Mouse (Mus musculus) layer of hippocampus, adult 9-11 months (tissue): Measurements from ENCODE around the gene Dpm3.
A peak's percentile ranks its signal among the peaks of the same experiment; 100 is the strongest.

Experiments used
- DNase-seq: peaks from one replicate; pipeline ENCODE4 v3.0.0; 2022

Gene Dpm3

GRCm38 (mm10) chr3:89232614-89233013, 26.5 kb upstream of the Dpm3 start:
- DNase-seq, result no peak

GRCm38 (mm10) chr3:89233562-89234110, 25.5 kb upstream of the Dpm3 start:
- DNase-seq, result no peak

GRCm38 (mm10) chr3:89236516-89236915, 22.6 kb upstream of the Dpm3 start:
- DNase-seq, result no peak

GRCm38 (mm10) chr3:89237682-89238081, 21.5 kb upstream of the Dpm3 start:
- DNase-seq, result no peak

GRCm38 (mm10) chr3:89238494-89238893, 20.7 kb upstream of the Dpm3 start:
- DNase-seq, result no peak

GRCm38 (mm10) chr3:89242331-89242895, 16.7 kb upstream of the Dpm3 start:
- no peak for DNase-seq

GRCm38 (mm10) chr3:89243609-89244008, 15.5 kb upstream of the Dpm3 start:
- no peak for DNase-seq

GRCm38 (mm10) chr3:89244158-89244981, 14.8 kb upstream of the Dpm3 start:
- DNase-seq, result no peak

GRCm38 (mm10) chr3:89244982-89245687, 14.0 kb upstream of the Dpm3 start:
- peak; percentile 80 for DNase-seq

GRCm38 (mm10) chr3:89245688-89246171, 13.4 kb upstream of the Dpm3 start, which contains the start of gene Krtcap2:
TSS of gene Krtcap2 (plus strand) at chr3:89245966.
- peak; percentile 80 for DNase-seq

- DNase-seq, result peak; percentile 91
Measured at GRCm38 (mm10) chr3:89246261-89247100, 12.7 kb upstream of the Dpm3 start, which contains the start of gene Trim46. TSS of gene Trim46 (minus strand) at chr3:89246309.

GRCm38 (mm10) chr3:89247466-89247865, 11.7 kb upstream of the Dpm3 start:
- DNase-seq, result no peak

- DNase-seq, result no peak
Measured at GRCm38 (mm10) chr3:89250435-89251040, 8.6 kb upstream of the Dpm3 start.

- DNase-seq, result no peak
Measured at GRCm38 (mm10) chr3:89251365-89251895, 7.7 kb upstream of the Dpm3 start.

GRCm38 (mm10) chr3:89254994-89255393, 4.2 kb upstream of the Dpm3 start:
- no peak for DNase-seq

GRCm38 (mm10) chr3:89256177-89256576, 3.0 kb upstream of the Dpm3 start:
- no peak for DNase-seq

- DNase-seq, result no peak
Measured at GRCm38 (mm10) chr3:89260211-89260610, 1.1 kb downstream of the Dpm3 start.

- no peak for DNase-seq
Measured at GRCm38 (mm10) chr3:89262417-89262816, 3.3 kb downstream of the Dpm3 start.

- DNase-seq, result peak; percentile 84
Measured at GRCm38 (mm10) chr3:89266439-89266893, 7.3 kb downstream of the Dpm3 start.

- no peak for DNase-seq
Measured at GRCm38 (mm10) chr3:89268916-89269315, 9.8 kb downstream of the Dpm3 start.

GRCm38 (mm10) chr3:89270051-89270755, 11.0 kb downstream of the Dpm3 start, which contains the start of gene Slc50a1:
TSS of gene Slc50a1 (minus strand) at chr3:89270570.
- peak; percentile 76 for DNase-seq
